Mouse (Mus musculus) A20 (cell line): Measurements from ENCODE around the gene Uvrag.

Experiments
- DNase-seq: peaks from one replicate; pipeline ENCODE4 v3.0.0-alpha.2; 2011; ENCODE audit warnings: low read depth, low spot score

The Uvrag gene

DNA sequence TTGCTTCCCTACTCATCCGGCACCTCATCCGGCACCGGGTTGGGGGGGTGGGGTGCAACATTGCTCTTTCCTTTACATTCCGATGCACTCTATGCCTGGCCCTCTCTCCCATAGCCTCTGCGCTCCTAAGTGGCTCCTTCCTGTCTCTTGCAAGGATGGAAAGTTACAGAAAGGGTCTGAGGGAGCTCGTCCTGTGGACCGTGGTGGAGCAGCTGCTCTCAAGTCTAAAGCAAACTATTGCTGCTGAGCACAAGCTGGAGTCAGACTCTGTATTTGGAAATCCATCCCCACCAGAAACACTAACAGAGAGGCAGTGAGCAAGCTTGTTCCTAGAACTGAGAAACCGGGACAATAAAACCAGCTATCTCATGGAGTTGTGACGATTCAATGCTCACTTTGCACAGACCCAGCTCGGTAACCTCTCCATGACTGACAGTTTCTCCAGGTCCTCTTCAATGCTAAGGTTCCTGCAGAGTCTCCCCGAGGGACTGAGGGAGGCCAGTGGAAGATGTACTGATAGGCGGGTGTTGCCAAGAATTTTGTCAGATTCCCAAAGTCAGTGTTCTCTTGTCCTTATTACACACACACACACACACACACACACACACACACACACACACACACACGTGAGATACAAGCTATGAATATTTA, 975 bp downstream of the Uvrag start:
- peak; percentile 70 for DNase-seq

GRCm38 (mm10) chr7:99137541-99137940, 3.4 kb downstream of the Uvrag start:
- no peak for DNase-seq

DNA sequence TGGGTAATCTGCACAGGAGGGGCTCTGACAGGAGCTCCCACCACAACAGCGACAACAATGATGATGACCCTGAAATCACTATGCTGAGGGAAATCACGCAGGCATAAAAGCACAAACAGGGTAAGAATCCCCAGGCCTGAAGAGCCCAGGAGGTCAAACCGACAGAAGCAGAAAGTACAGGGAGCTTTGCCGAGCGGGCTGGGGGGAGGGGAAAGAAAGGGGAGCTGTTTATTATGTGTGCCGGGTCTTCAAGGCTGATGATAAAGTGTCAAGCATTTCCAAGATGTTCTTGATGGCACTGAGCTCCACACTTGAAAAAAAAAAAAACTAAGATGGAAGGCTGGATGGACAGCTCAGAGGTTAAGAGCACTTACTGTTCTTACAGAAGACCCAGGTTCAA, 4.2 kb downstream of the Uvrag start:
- DNase-seq, result no peak

DNA sequence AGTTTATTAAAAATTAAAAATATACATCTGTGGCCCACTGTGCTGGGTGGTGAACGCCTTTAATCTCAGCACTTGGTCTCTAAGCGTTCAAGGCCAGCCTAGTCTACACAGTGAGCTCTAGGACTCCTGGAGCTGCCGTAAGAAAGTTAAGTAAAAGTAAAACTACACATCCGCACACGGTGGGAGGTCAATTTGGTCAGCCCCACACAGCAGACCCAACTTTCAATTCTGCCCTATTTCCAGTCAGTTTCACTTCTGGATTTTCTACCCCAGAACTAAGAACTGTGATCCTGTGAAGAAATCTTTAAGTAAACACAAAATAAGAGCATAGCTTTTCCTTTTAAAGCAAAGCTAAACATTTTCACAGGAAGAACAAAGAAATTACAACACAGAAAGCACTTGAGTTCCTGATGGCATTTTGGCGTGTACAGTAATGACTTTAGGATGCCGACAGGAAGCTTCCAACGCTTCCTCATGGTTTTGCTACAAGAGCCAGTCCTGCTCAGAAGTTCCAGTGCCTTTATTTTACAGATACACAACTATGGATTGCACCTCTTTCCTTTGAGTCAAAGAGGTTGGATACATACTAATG, 7.0 kb downstream of the Uvrag start:
- peak; percentile 86 for DNase-seq

GRCm38 (mm10) chr7:99132597-99132996, 8.3 kb downstream of the Uvrag start:
- DNase-seq, result peak; percentile 36

DNA sequence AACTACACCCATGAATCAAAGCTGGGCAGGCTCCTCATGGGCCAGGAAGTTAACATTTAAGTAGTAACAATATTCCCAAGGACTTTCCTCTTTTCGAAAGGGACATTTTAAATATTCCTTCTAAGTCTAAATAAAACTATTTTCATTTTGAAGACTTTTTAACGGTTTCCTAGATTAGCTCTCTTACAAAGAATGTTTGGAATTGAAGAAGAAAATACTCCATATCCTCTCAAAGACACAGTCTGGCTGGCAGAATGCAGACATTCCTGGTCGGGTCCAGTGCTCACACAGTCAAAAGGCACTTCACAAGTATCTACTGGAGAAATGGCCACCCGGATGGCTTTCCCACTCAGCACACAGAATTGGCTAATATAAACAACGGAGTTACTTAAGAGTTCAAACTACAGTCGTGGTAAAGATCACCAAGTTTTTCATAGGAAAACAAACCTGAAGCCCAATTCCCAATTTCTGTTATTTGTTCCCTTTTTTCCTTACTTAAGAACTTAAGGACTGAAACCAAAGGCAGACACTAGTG, 9.1 kb downstream of the Uvrag start:
- no peak for DNase-seq

GRCm38 (mm10) chr7:99128965-99129364, 12.0 kb downstream of the Uvrag start:
- DNase-seq, result peak; percentile 66

GRCm38 (mm10) chr7:99128020-99128950, 12.7 kb downstream of the Uvrag start:
- DNase-seq, result peak; percentile 59

DNA sequence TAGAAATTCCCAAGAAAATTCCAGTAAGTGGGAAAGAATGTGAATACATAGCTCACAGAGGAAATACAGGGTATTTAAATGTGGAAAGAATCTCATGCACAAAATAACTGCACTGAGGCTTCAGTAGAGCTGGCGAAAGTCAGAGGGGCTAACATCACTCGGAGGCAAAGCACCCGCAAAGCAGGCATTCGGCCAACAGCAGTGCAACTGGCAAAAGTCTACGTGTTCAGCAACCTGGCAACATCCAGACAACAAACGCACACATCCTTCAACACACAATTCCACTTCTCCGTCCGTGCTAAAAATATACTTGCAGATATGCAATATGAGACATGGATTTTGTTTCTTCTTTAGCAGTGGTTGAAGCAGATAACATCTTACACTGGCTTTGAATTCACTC, 14.9 kb downstream of the Uvrag start:
- DNase-seq, result no peak

- DNase-seq, result peak; percentile 51
These were observed 18.3 kb downstream of the Uvrag start for GRCm38 (mm10) chr7:99122651-99123050.

GRCm38 (mm10) chr7:99120865-99121521, 19.9 kb downstream of the Uvrag start:
- DNase-seq, result peak; percentile 86

DNA sequence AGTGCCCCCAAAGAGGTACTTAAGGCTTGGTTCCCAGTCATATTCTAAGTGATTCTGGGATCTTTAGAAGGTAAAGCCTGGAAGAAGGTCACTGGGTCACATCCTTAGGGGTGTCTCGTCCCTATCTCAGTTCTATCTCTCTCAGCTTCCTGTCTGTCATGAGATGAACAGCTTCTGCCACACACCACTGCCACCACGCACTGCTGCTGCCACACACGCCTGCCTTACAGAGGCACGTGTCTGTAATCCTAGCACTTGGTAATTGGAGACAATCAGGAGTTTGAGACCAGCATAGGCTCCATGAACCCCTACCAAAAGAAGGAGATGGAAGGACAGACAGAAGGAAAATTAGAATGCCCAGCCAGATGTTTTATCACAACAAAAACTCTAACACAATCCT, 20.9 kb downstream of the Uvrag start:
- peak; percentile 43 for DNase-seq

DNA sequence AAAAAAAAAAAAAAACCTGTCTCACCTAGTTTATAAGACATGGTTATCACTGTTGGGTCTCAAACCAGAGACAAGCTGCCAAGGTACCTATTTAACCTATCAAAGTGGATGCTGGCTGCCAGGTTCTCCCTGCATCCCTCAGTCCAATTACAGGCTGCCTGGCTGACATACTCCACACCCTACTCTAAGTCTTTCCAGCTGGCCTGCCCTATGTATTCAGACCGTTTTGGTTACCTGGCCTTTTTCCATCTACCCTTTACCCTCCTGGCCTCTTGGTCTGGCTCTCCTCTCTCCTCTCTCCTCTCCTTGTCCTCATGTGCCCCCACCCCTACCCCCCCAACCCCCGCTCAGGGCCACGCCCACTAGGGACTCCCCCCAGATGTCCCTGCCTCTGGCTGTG, 24.2 kb downstream of the Uvrag start:
- DNase-seq, result no peak

DNA sequence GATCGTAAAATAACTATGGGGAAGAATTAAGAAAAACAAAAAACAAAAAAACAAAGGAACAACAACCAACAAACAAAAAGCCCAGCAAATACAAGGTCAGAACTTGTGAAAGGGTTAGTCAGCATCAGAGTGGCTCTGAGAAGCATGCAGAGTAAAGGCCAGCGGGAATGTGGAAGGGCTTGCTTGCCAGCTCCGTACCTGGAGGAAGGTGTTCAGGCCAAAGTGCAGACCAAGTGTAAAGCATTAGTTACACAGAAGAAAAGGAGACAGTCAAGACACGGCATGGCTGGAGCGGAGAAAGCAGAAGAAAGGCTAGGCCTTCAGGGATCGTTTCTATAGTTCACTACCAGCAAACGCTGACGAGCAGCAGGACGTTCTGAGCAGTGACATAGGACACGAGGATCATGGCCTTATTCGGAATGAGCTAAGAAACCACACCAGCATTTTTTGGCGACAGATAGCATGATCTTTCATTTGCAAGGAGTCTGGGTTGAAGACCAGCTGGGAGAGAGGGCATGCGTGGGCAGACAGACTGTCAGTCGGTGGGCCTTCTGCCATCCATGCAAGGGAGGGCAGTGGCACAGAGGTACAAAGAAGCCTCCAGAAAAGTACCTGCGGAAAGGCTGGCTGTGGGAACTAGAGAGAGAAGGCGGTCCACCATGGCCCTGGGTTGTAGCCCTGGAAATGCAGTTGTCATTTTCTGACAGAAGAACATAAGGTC, 26.8 kb downstream of the Uvrag start:
- no peak for DNase-seq

DNA sequence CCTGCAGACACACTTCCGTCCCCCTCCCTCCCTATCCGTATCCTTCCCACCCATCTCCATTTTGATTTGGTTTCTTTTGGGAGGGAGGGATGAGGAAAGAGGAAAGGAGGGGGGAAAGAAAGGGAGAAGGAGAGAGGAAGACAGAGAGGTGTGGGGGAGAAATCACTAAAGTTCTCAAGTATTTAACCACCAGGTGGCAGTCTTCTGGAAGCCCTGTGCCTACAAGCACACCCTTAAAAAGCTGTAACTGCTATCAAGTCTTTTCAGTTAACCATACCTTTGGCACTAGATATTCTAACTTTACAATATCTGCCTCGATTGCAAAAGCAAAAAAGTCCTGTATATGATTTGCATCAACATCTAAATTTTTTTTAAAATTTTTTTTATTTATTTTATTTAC, 33.4 kb downstream of the Uvrag start:
- DNase-seq, result peak; percentile 54

GRCm38 (mm10) chr7:99106714-99107270, 34.1 kb downstream of the Uvrag start:
- no peak for DNase-seq

- DNase-seq, result peak; percentile 77
These were observed 39.0 kb downstream of the Uvrag start for GRCm38 (mm10) chr7:99101767-99102593.

DNA sequence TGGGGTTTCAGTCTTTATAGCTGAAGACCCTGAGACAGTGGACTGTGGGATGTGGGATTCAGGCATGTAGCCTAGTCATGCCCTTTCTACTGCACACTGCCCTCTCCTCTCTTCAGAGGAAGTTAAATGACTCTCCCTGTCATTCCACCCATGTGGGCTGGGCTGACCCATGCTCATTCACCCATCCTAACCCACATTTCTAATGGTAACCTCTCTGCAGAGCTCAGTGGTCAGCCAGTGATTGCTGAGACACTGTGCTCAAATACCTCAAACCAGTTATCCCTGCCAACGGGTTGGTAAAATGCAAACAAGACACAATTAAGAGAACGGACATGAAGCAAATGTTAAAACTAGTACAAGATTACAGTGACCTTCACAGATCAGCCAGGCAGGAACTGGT, 39.9 kb downstream of the Uvrag start:
- no peak for DNase-seq

GRCm38 (mm10) chr7:99100573-99100972, 40.4 kb downstream of the Uvrag start:
- no peak for DNase-seq

DNA sequence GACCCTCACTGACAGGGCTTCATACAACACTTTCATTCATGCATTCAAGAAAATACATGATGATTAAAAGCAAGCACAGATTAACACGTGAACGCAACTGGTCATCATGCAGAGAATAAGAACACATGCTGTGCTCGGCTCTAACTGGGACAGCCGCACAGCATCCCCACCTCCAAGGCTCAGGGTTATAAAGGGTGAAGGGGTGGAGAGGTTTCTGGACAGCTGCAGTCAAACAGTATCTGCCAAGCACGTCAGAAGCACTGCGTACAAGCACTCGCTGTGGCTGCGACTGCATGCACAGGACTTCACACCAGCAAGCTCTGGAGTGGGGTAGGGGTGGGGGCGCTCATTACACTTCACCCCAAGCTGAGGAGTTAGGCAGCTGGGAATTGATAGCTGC, 40.9 kb downstream of the Uvrag start:
- no peak for DNase-seq
